Mouse (Mus musculus) E14TG2a.4 (cell line): ENCODE data around the gene H2afy2.

ENCODE experiments used
- H3K27me3 ChIP-seq: 2 replicates; pipeline ENCODE4 v1.6.1; 2014; ENCODE audit warnings: low read length, control low read depth; ENCODE audit not compliant: insufficient read depth
- H3K36me3 ChIP-seq: 2 replicates; pipeline ENCODE4 v1.6.1; 2014; ENCODE audit warnings: low read length, control low read depth; ENCODE audit not compliant: insufficient read depth
- H3K4me1 ChIP-seq: replicated peaks from 2 replicates; pipeline ENCODE4 v1.6.1; 2014; ENCODE audit warnings: low read depth, low read length, control low read depth
- H3K4me3 ChIP-seq: replicated peaks from 2 replicates; pipeline ENCODE4 v1.5.1; 2014; ENCODE audit warnings: mild to moderate bottlenecking, low read length
- H3K9me3 ChIP-seq: 2 replicates; pipeline ENCODE4 v1.6.1; 2014; ENCODE audit warnings: low read length, control low read depth
- CTCF ChIP-seq: conservative IDR thresholded peaks from 2 replicates; pipeline ENCODE4 v1.5.1; 2014; ENCODE audit warnings: low read length
- NANOG ChIP-seq: IDR thresholded peaks from 2 replicates; pipeline ENCODE4 v1.6.1; 2014; ENCODE audit warnings: borderline replicate concordance, low read length, mixed read lengths
- POU5F1 ChIP-seq: IDR thresholded peaks from 2 replicates; pipeline ENCODE4 v1.6.1; 2014; ENCODE audit warnings: low read length, borderline replicate concordance

The H2afy2 gene

GRCm38 (mm10) chr10:61729181-61729580 lies 54.8 kb downstream of the H2afy2 start:
- H3K4me3 ChIP-seq = no peak overlapping the region
- no peak for TF ChIP-seq NANOG
- no peak for TF ChIP-seq POU5F1
- TF ChIP-seq CTCF = no peak
- H3K9me3 ChIP-seq = no peaks in the 10 kb centered on the region
- H3K27me3 ChIP-seq = no peaks in the 10 kb centered on the region
- H3K4me1 ChIP-seq = peaks cover 46% of the 10 kb centered on the region
- H3K36me3 ChIP-seq = peaks cover 20% of the 10 kb centered on the region

GRCm38 (mm10) chr10:61723271-61723670 lies 60.7 kb downstream of the H2afy2 start:
- peaks cover 26% of the 10 kb centered on the region for H3K4me1 ChIP-seq
- H3K36me3 ChIP-seq = peaks cover 8% of the 10 kb centered on the region
- no peak overlapping the region for H3K4me3 ChIP-seq
- H3K9me3 ChIP-seq = no peaks in the 10 kb centered on the region
- TF ChIP-seq NANOG (no peak), POU5F1 (no peak), CTCF (no peak)
- no peaks in the 10 kb centered on the region; the same call in 1 of the 2 replicates for H3K27me3 ChIP-seq

GRCm38 (mm10) chr10:61722215-61722614 lies 61.7 kb downstream of the H2afy2 start:
- H3K4me3 ChIP-seq = no peak overlapping the region
- H3K27me3 ChIP-seq = no peaks in the 10 kb centered on the region; the same call in 1 of the 2 replicates

GRCm38 (mm10) chr10:61720331-61720730 lies 63.6 kb downstream of the H2afy2 start:
- no peak for TF ChIP-seq NANOG
- no peak for TF ChIP-seq CTCF
- no peak for TF ChIP-seq POU5F1
- H3K4me1 ChIP-seq = peaks cover 21% of the 10 kb centered on the region
- H3K27me3 ChIP-seq = peaks cover 8% of the 10 kb centered on the region; the same call in 1 of the 2 replicates
- H3K4me3 ChIP-seq = no peak overlapping the region
- no peaks in the 10 kb centered on the region for H3K9me3 ChIP-seq
- no peaks in the 10 kb centered on the region for H3K36me3 ChIP-seq

More at GRCm38 (mm10) chr10:61722215-61722614, 61.7 kb downstream of the H2afy2 start:
- Histone ChIP-seq H3K9me3 (no peaks in the 10 kb centered on the region), H3K36me3 (no peaks in the 10 kb centered on the region), H3K4me1 (peaks cover 26% of the 10 kb centered on the region)
- TF ChIP-seq CTCF (no peak), POU5F1 (no peak), NANOG (no peak)

GRCm38 (mm10) chr10:61717406-61718296 lies 66.3 kb downstream of the H2afy2 start:
- no peaks in the 10 kb centered on the region for H3K36me3 ChIP-seq
- H3K4me1 ChIP-seq = peaks cover 22% of the 10 kb centered on the region
- H3K4me3 ChIP-seq = no peak overlapping the region
- H3K27me3 ChIP-seq = peaks cover 13% of the 10 kb centered on the region; the same call in 1 of the 2 replicates
- H3K9me3 ChIP-seq = no peaks in the 10 kb centered on the region
- no peak for TF ChIP-seq CTCF
- TF ChIP-seq NANOG = no peak
- no peak for TF ChIP-seq POU5F1

GRCm38 (mm10) chr10:61715996-61716864 lies 67.7 kb downstream of the H2afy2 start:
- H3K9me3 ChIP-seq = no peaks in the 10 kb centered on the region
- no peaks in the 10 kb centered on the region for H3K36me3 ChIP-seq
- peak overlapping the region; percentile 84 for H3K4me3 ChIP-seq
- peaks cover 17% of the 10 kb centered on the region for H3K4me1 ChIP-seq
- TF ChIP-seq POU5F1 (no peak), NANOG (no peak), CTCF (no peak)
- H3K27me3 ChIP-seq = peaks cover 24% of the 10 kb centered on the region

- Histone ChIP-seq H3K27me3 (peaks cover 31% of the 10 kb centered on the region), H3K36me3 (no peaks in the 10 kb centered on the region), H3K4me3 (peak overlapping the region; percentile 84), H3K9me3 (no peaks in the 10 kb centered on the region), H3K4me1 (peaks cover 17% of the 10 kb centered on the region)
- TF ChIP-seq NANOG = no peak
- TF ChIP-seq POU5F1 = no peak
- TF ChIP-seq CTCF = no peak
Observed at GRCm38 (mm10) chr10:61715462-61715837, 68.5 kb downstream of the H2afy2 start.
